8 mouse cellular contexts compared by ENCODE assay signal in the genomic region with DNA sequence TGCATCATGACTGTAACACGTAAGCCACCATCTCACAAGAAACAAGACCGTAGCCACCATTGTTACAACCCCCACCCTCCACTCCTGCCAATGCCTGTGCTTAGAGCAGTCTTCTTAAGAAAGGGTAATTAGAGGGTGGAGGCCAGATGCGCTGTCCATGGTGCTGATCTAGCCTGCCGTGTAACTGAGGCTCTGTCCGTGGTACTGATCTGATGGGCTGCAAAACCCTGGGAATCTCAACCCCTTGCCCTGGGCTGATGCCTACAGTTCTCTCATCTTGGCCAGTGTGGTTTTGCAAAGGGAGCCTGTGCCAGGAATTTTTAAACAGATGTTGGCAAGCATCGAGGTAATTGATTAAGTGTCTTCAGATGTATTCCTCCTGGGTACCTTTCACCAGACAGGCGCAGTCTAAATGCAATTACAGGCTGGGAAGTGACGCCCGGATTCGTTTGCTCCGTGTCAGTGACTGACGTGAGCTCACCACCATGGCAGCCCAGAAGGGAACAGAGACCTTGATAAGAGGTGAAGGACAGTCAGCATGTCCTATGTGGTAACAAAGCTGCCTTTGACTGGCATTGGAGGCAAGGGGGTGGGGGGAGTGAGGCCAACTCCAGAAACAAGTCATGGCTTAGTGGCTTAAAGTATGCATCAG.
DNase-seq lines count a peak whose midpoint lies in the region; ATAC-seq and TF ChIP-seq lines count a peak whose summit lies in the region.

No protein-coding gene starts in this region.

- TF ChIP-seq CTCF in kidney, adult 2 months (conservative IDR thresholded peaks at IDR 0.05; ENCODE audit: insufficient read depth, insufficient read length, low read depth, low read length) = no peak

- H3K4me3 ChIP-seq in kidney, adult 2 months (ENCODE audit: insufficient read depth, low read depth, low read length) = no peak overlapping the region
- H3K4me3 ChIP-seq in stomach, embryonic 14.5 days (ENCODE audit: low read depth, low read length) = no peak overlapping the region

- H3K36me3 ChIP-seq in kidney, adult 2 months (ENCODE audit: control insufficient read depth, insufficient read depth, low read length) = no peaks in the 10 kb centered on the region
- no peaks in the 10 kb centered on the region for H3K36me3 ChIP-seq in stomach, embryonic 14.5 days (ENCODE audit: control insufficient read depth, insufficient read depth, low read length)

- ATAC-seq in CD4-positive, CD25-positive, alpha-beta regulatory T cell, adult 4 months = no peak
- ATAC-seq in stomach, embryonic 14.5 days (ENCODE audit: insufficient number of reproducible peaks, insufficient read depth, low FRiP score, low read depth) = peak; percentile 63; the same call in 1 of the 2 replicates

- DNase-seq in CD4-positive, CD25-positive, alpha-beta regulatory T cell, adult 2 months (ENCODE audit: low read depth, low spot score) = peak; percentile 9
- peak; percentile 89 for DNase-seq in R1 (ENCODE audit: low read depth, low spot score)
- peak; percentile 0 for DNase-seq in fibroblast of lung, adult 2 months (ENCODE audit: low read depth)
- peak; percentile 54 for DNase-seq in kidney, adult 2 months
- DNase-seq in lung, postnatal 25 days (ENCODE audit: low spot score) = peak; percentile 55
- DNase-seq in cerebellum, adult 11 months = no peak

- H3K4me1 ChIP-seq in kidney, adult 2 months (ENCODE audit: control insufficient read depth, insufficient read depth, low read length) = no peaks in the 10 kb centered on the region
- no peaks in the 10 kb centered on the region for H3K4me1 ChIP-seq in stomach, embryonic 14.5 days (ENCODE audit: control insufficient read depth, insufficient read depth, low read length)

- TF ChIP-seq POLR2A in kidney, adult 2 months (IDR thresholded peaks at IDR 0.05; ENCODE audit: low read depth, low read length) = no peak

- no peak overlapping the region for H3K27ac ChIP-seq in kidney, adult 2 months (ENCODE audit: insufficient read depth, low read depth, low read length)
- H3K27ac ChIP-seq in stomach, embryonic 14.5 days (ENCODE audit: low read length) = no peak overlapping the region

- H3K27me3 ChIP-seq in kidney, adult 2 months (replicated peaks; ENCODE audit: control insufficient read depth, insufficient read depth, low read length) = no peaks in the 10 kb centered on the region
- H3K27me3 ChIP-seq in stomach, embryonic 14.5 days (ENCODE audit: control insufficient read depth, insufficient read depth, low read length) = no peaks in the 10 kb centered on the region

- no peaks in the 10 kb centered on the region for H3K9me3 ChIP-seq in stomach, embryonic 14.5 days (ENCODE audit: control insufficient read depth, low read depth, low read length)

- H3K4me2 ChIP-seq in stomach, embryonic 14.5 days (replicated peaks; ENCODE audit: low read depth, low read length) = no peak overlapping the region

- 46% methylated on average over 12 of the region's 12 CpGs for WGBS in kidney, adult 2 months
- 42% methylated on average over 12 of the region's 12 CpGs for WGBS in stomach, embryonic 14.5 days

- H3K9ac ChIP-seq in stomach, embryonic 14.5 days (replicated peaks; ENCODE audit: low read depth, low read length) = no peak overlapping the region
